Mouse (Mus musculus) CH12.LX (cell line): ENCODE measurements at regions not wholly inside any gene's neighbourhood (a gene's known extent, or its start where the extent isn't known, plus 50 kb on each side); places are given as distances from the start of the nearest gene placed in this dataset.

Experiments
- DNase-seq: peaks from one replicate; pipeline ENCODE4 v3.0.0-alpha.2; 2013; ENCODE audit errors: extremely low read depth
- H3K27ac ChIP-seq: 2 replicates; pipeline ENCODE4 v1.5.1; 2012; ENCODE audit warnings: low read depth, mild to moderate bottlenecking, control low read depth, moderate library complexity; ENCODE audit not compliant: insufficient read depth
- H3K27me3 ChIP-seq: replicated peaks from 2 replicates; pipeline ENCODE3; 2012; ENCODE audit warnings: inconsistent platforms
- H3K36me3 ChIP-seq, 2 experiments: replicated peaks in 1 of 2; 2 replicates each; pipeline versions ENCODE3 to v1.6.1; 2012; ENCODE audit warnings: inconsistent platforms in 1 of 2, low read length in 1 of 2, mild to moderate bottlenecking in 1 of 2, mixed read lengths in 1 of 2, moderate library complexity in 1 of 2; ENCODE audit not compliant: control insufficient read depth in 1 of 2, insufficient read depth in 1 of 2
- H3K4me1 ChIP-seq, 2 experiments: 2 replicates each; pipeline ENCODE4 v1.6.1; 2012; ENCODE audit warnings: inconsistent platforms in 1 of 2, moderate library complexity in 1 of 2; ENCODE audit not compliant: insufficient read depth in 2 of 2, control insufficient read depth in 1 of 2
- H3K4me2 ChIP-seq: 2 replicates; pipeline ENCODE4 v1.6.1; 2012; ENCODE audit warnings: low read depth, mild to moderate bottlenecking, control low read depth; ENCODE audit not compliant: poor library complexity, insufficient read depth, severe bottlenecking
- H3K4me3 ChIP-seq, 3 experiments: fragments of 150-350 bp in 1 of 3; sonication (generic) in 1 of 3; replicated peaks in 1 of 3; 2 replicates each; pipeline versions ENCODE3 to v1.5.1; 2011 to 2012; ENCODE audit warnings: low read depth in 2 of 3, low read length in 2 of 3, mild to moderate bottlenecking in 2 of 3, moderate library complexity in 2 of 3, control low read depth in 1 of 3, improper control_type of control experiment in 1 of 3, inconsistent platforms in 1 of 3, mixed read lengths in 1 of 3; ENCODE audit not compliant: poor library complexity in 1 of 3
- H3K79me2 ChIP-seq: replicated peaks from 2 replicates; pipeline ENCODE4 v1.6.1; 2012; ENCODE audit warnings: mild to moderate bottlenecking, moderate library complexity; ENCODE audit not compliant: control insufficient read depth, poor library complexity, insufficient read depth, severe bottlenecking; ENCODE audit errors: extremely low read depth
- H3K9ac ChIP-seq: 2 replicates; pipeline ENCODE4 v1.6.1; 2012; ENCODE audit warnings: low read depth, mild to moderate bottlenecking, control low read depth, moderate library complexity; ENCODE audit not compliant: insufficient read depth
- H3K9me3 ChIP-seq: replicated peaks from 2 replicates; pipeline ENCODE3; 2012; ENCODE audit warnings: low read length, inconsistent platforms, mixed read lengths
- BHLHE40 ChIP-seq: IDR thresholded peaks from 2 replicates; pipeline ENCODE4 v1.6.1; 2011; ENCODE audit warnings: mild to moderate bottlenecking, low read depth, low read length, improper control_type of control experiment
- CTCF ChIP-seq, 2 experiments: IDR thresholded peaks in 1 of 2; conservative IDR thresholded peaks in 1 of 2; 2 replicates each; pipeline ENCODE4 v1.5.1; 2011 to 2012; ENCODE audit warnings: low read depth in 2 of 2, low read length in 2 of 2, improper control_type of control experiment in 1 of 2, inconsistent platforms in 1 of 2, mild to moderate bottlenecking in 1 of 2, moderate library complexity in 1 of 2
- ETS1 ChIP-seq: conservative IDR thresholded peaks from 2 replicates; pipeline ENCODE4 v1.6.1; 2012; ENCODE audit warnings: low read depth, mild to moderate bottlenecking, inconsistent platforms, low read length, improper control_type of control experiment, moderate library complexity
- HCFC1 ChIP-seq: IDR thresholded peaks from 2 replicates; pipeline ENCODE4 v1.6.1; 2012; ENCODE audit warnings: low read depth, mild to moderate bottlenecking, inconsistent platforms, low read length, improper control_type of control experiment
- JUN ChIP-seq: IDR thresholded peaks from 2 replicates; pipeline ENCODE4 v1.6.1; 2011; ENCODE audit warnings: low read depth, mild to moderate bottlenecking, low read length, improper control_type of control experiment, moderate library complexity; ENCODE audit not compliant: insufficient read depth
- JUND ChIP-seq: conservative IDR thresholded peaks from 2 replicates; pipeline ENCODE4 v1.6.1; 2011; ENCODE audit warnings: low read depth, low read length, improper control_type of control experiment
- KAT2A ChIP-seq: IDR thresholded peaks from 2 replicates; pipeline ENCODE4 v1.6.1; 2012; ENCODE audit warnings: low read length, improper control_type of control experiment, inconsistent platforms; ENCODE audit not compliant: insufficient replicate concordance
- MAX ChIP-seq: IDR thresholded peaks from 2 replicates; pipeline ENCODE4 v1.6.1; 2011; ENCODE audit warnings: low read length, improper control_type of control experiment
- MEF2A ChIP-seq: IDR thresholded peaks from 2 replicates; pipeline ENCODE4 v1.6.1; 2014; ENCODE audit warnings: low read depth, mild to moderate bottlenecking, inconsistent platforms, low read length, improper control_type of control experiment, borderline replicate concordance
- NRF1 ChIP-seq: IDR thresholded peaks from 2 replicates; pipeline ENCODE4 v1.6.1; 2014; ENCODE audit warnings: low read depth, mild to moderate bottlenecking, inconsistent platforms, low read length, improper control_type of control experiment, moderate library complexity
- RCOR1 ChIP-seq: conservative IDR thresholded peaks from 2 replicates; pipeline ENCODE4 v1.6.1; 2012; ENCODE audit warnings: low read depth, mild to moderate bottlenecking, inconsistent platforms, low read length, improper control_type of control experiment
- SIN3A ChIP-seq: IDR thresholded peaks from 2 replicates; pipeline ENCODE4 v1.6.1; 2012; ENCODE audit warnings: low read length, improper control_type of control experiment, inconsistent platforms
- TCF12 ChIP-seq: IDR thresholded peaks from 2 replicates; pipeline ENCODE4 v1.6.1; 2014; ENCODE audit warnings: low read depth, mild to moderate bottlenecking, inconsistent platforms, low read length, improper control_type of control experiment
- UBTF ChIP-seq: IDR thresholded peaks from 2 replicates; pipeline ENCODE4 v1.6.1; 2012; ENCODE audit warnings: low read depth, mild to moderate bottlenecking, inconsistent platforms, low read length, improper control_type of control experiment, moderate library complexity
- ZNF384 ChIP-seq: IDR thresholded peaks from 2 replicates; pipeline ENCODE4 v1.6.1; 2012; ENCODE audit warnings: low read depth, low read length, improper control_type of control experiment, inconsistent platforms
- dilution Hi-C: fragments of 300-500 bp; cut with MboI; formaldehyde crosslinking; loops from 2 replicates; pipeline ENCODE4 v1.14.3; 2020; ENCODE audit warnings: low sequenced_read_pairs; ENCODE audit not compliant: extremely low pct_unique_long_range_greater_than_20kb, extremely low pct_ligation_motif_present
- in situ Hi-C: fragments of 300-500 bp; cut with MboI; formaldehyde crosslinking; loops from 3 replicates; pipeline ENCODE4 v1.14.3; 2019; ENCODE audit warnings: low sequenced_read_pairs, low pct_ligation_motif_present, low pct_unique_long_range_greater_than_20kb, mixed read lengths

DNA sequence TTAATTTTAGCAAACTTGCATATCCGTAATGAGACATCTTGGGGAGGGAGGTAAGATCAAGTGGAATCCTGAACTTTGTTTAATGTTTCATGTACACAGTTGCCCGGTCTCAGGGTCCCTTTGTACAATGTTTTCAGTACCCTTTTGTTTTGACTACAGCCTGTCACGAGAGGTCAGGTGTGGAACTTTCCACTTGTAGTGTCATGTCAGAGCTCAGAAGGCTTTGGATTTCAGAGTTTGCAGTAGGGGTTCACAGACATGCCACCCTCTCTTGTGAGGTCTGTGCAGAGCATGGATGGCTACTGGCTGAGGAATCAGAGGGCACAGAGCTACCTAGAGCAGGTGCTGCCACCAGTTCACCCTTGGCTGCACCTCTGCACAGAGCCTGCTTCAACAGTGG, 287.3 kb downstream of the Cog6 start:
- Histone ChIP-seq H3K9ac (no peak overlapping the region), H3K36me3 (no peaks in the 10 kb centered on the region), H3K27me3 (peaks cover 5% of the 10 kb centered on the region), H3K27ac (no peak overlapping the region), H3K79me2 (no peaks in the 10 kb centered on the region), H3K4me1 (peaks cover 0 to 18% of the 10 kb centered on the region in 2 experiments; a peak in 2 of 4 replicates)
- dilution Hi-C loops, result no loop called here
- DNase-seq, result no peak
- TF ChIP-seq CTCF (conservative IDR thresholded peaks at IDR 0.05 in 1 of 2, IDR thresholded peaks at IDR 0.05 in 1 of 2; ENCODE audit: low read depth in 2 of 2, low read length in 2 of 2) (no peak), ZNF384 (no peak), SIN3A (no peak)
- TF ChIP-seq, all 38 proteins: peak for 0
- H3K4me2 ChIP-seq, result no peak overlapping the region
- no peak overlapping the region for H3K4me3 ChIP-seq
- H3K9me3 ChIP-seq, result no peaks in the 10 kb centered on the region
- in situ Hi-C loops, result no loop called here

GRCm38 (mm10) chr3:52728860-52729259, 288.2 kb downstream of the Cog6 start:
- no peaks in the 10 kb centered on the region for H3K36me3 ChIP-seq
- TF ChIP-seq MAX (no peak), JUN (no peak), ETS1 (no peak), HCFC1 (no peak)
- in situ Hi-C loops, result no loop called here
- no peak overlapping the region for H3K9ac ChIP-seq
- dilution Hi-C loops, result no loop called here
- H3K27ac ChIP-seq, result no peak overlapping the region
- no peaks in the 10 kb centered on the region for H3K27me3 ChIP-seq
- H3K4me2 ChIP-seq, result no peak overlapping the region
- no peak for DNase-seq
- no peak overlapping the region for H3K4me3 ChIP-seq
- H3K79me2 ChIP-seq, result no peaks in the 10 kb centered on the region
- H3K4me1 ChIP-seq, result peaks cover 0 to 18% of the 10 kb centered on the region in 2 experiments; a peak in 2 of 4 replicates
- H3K9me3 ChIP-seq, result no peaks in the 10 kb centered on the region

- in situ Hi-C loops (no loop called here), dilution Hi-C loops (no loop called here)
- Histone ChIP-seq H3K36me3 (no peaks in the 10 kb centered on the region), H3K27me3 (no peaks in the 10 kb centered on the region), H3K4me3 (no peak overlapping the region), H3K27ac (no peak overlapping the region), H3K79me2 (no peaks in the 10 kb centered on the region), H3K9me3 (no peaks in the 10 kb centered on the region), H3K4me1 (peaks cover 0 to 18% of the 10 kb centered on the region in 2 experiments; a peak in 2 of 4 replicates), H3K4me2 (no peak overlapping the region), H3K9ac (no peak overlapping the region)
- TF ChIP-seq NRF1, result no peak
- no peak for TF ChIP-seq RCOR1
- TF ChIP-seq JUND, result no peak
- TF ChIP-seq BHLHE40, result no peak
- no peak for TF ChIP-seq UBTF
- TF ChIP-seq SIN3A, result no peak
- TF ChIP-seq TCF12, result no peak
- TF ChIP-seq MEF2A, result no peak
- no peak for TF ChIP-seq CTCF (conservative IDR thresholded peaks at IDR 0.05 in 1 of 2, IDR thresholded peaks at IDR 0.05 in 1 of 2; ENCODE audit: low read depth in 2 of 2, low read length in 2 of 2)
- TF ChIP-seq KAT2A, result no peak
- DNase-seq, result no peak
Measured at GRCm38 (mm10) chr3:52728426-52728825, 288.6 kb downstream of the Cog6 start.
